Mouse (Mus musculus): ENCODE measurements around the gene Osmr.

Gene Osmr

GRCm38 (mm10) chr15:6874601-6875019, at the start of gene Osmr:
Gene Osmr, minus strand, starts transcription at chr15:6874969.
- no peak for DNase-seq (ENCODE audit: low read depth, low spot score)

GRCm38 (mm10) chr15:6919406-6919805, 44.6 kb upstream of the Osmr start:
- no peak for DNase-seq (ENCODE audit: low read depth, low spot score)

GRCm38 (mm10) chr15:6914163-6914562, 39.4 kb upstream of the Osmr start:
- no peak for DNase-seq (ENCODE audit: low read depth, low spot score)

GRCm38 (mm10) chr15:6909669-6910068, 34.9 kb upstream of the Osmr start:
- DNase-seq (ENCODE audit: low read depth, low spot score), result peak; percentile 72

- no peak for DNase-seq (ENCODE audit: low read depth, low spot score)
Observed at GRCm38 (mm10) chr15:6909084-6909483, 34.3 kb upstream of the Osmr start.

GRCm38 (mm10) chr15:6908601-6909000, 33.8 kb upstream of the Osmr start:
- DNase-seq (ENCODE audit: low read depth, low spot score), result no peak

GRCm38 (mm10) chr15:6906260-6907047, 31.7 kb upstream of the Osmr start:
- no peak for DNase-seq (ENCODE audit: low read depth, low spot score)

GRCm38 (mm10) chr15:6905726-6906125, 31.0 kb upstream of the Osmr start:
- no peak for DNase-seq (ENCODE audit: low read depth, low spot score)

GRCm38 (mm10) chr15:6903286-6903975, 28.7 kb upstream of the Osmr start:
- no peak for DNase-seq (ENCODE audit: low read depth, low spot score)

- DNase-seq (ENCODE audit: low read depth, low spot score), result no peak
Observed at GRCm38 (mm10) chr15:6901982-6902639, 27.3 kb upstream of the Osmr start.

GRCm38 (mm10) chr15:6901236-6901635, 26.5 kb upstream of the Osmr start:
- DNase-seq (ENCODE audit: low read depth, low spot score), result no peak

- no peak for DNase-seq (ENCODE audit: low read depth, low spot score)
Observed at GRCm38 (mm10) chr15:6884260-6884659, 9.5 kb upstream of the Osmr start.

GRCm38 (mm10) chr15:6883816-6884215, 9.0 kb upstream of the Osmr start:
- peak; percentile 18 for DNase-seq (ENCODE audit: low read depth, low spot score)

GRCm38 (mm10) chr15:6883091-6883490, 8.3 kb upstream of the Osmr start:
- DNase-seq (ENCODE audit: low read depth, low spot score), result no peak

- no peak for DNase-seq (ENCODE audit: low read depth, low spot score)
Observed at GRCm38 (mm10) chr15:6882180-6882579, 7.4 kb upstream of the Osmr start.

- no peak for DNase-seq (ENCODE audit: low read depth, low spot score)
Observed at GRCm38 (mm10) chr15:6881211-6881610, 6.4 kb upstream of the Osmr start.

GRCm38 (mm10) chr15:6873807-6874600, 765 bp downstream of the Osmr start:
- DNase-seq (ENCODE audit: low read depth, low spot score), result no peak

- no peak for DNase-seq (ENCODE audit: low read depth, low spot score)
Observed at GRCm38 (mm10) chr15:6873154-6873806, 1.5 kb downstream of the Osmr start.

- DNase-seq (ENCODE audit: low read depth, low spot score), result no peak
Observed at GRCm38 (mm10) chr15:6871621-6872359, 3.0 kb downstream of the Osmr start.

GRCm38 (mm10) chr15:6866888-6867287, 7.9 kb downstream of the Osmr start:
- DNase-seq (ENCODE audit: low read depth, low spot score), result no peak
